Mouse (Mus musculus) lung, postnatal 0 days (tissue): ENCODE results near the gene 1810043G02Rik.

Source experiments
- CTCF ChIP-seq: IDR thresholded peaks from 2 replicates; pipeline ENCODE4 v1.5.1; 2016; ENCODE audit warnings: antibody characterized with exemption, mild to moderate bottlenecking
- EP300 ChIP-seq: IDR thresholded peaks from 2 replicates; pipeline ENCODE4 v1.6.1; 2016; ENCODE audit warnings: antibody characterized with exemption, mild to moderate bottlenecking, control low read depth

- TF ChIP-seq CTCF (no peak), EP300 (no peak)
Observed at GRCm38 (mm10) chr10:78012661-78013495, 34.6 kb downstream of the 1810043G02Rik start.
